Mouse (Mus musculus) MEL (cell line): ENCODE data around the gene Col23a1.

ENCODE experiments used
- GATA1 ChIP-seq: IDR thresholded peaks from 2 replicates; pipeline ENCODE4 v1.6.1; 2011; ENCODE audit warnings: low read depth, low read length, improper control_type of control experiment
- POLR2A ChIP-seq, 2 experiments: IDR thresholded peaks; 2 replicates each; pipeline ENCODE4 v1.6.1; 2011 to 2012; ENCODE audit warnings: low read length in 2 of 2, mild to moderate bottlenecking in 2 of 2, control low read depth in 1 of 2, improper control_type of control experiment in 1 of 2, low read depth in 1 of 2, moderate library complexity in 1 of 2; ENCODE audit not compliant: control insufficient read depth in 1 of 2, insufficient read depth in 1 of 2, poor library complexity in 1 of 2
- USF2 ChIP-seq, 2 experiments: IDR thresholded peaks; 2 replicates each; pipeline ENCODE4 v1.6.1; 2011 to 2012; ENCODE audit warnings: improper control_type of control experiment in 2 of 2, low read length in 2 of 2, borderline replicate concordance in 1 of 2, inconsistent platforms in 1 of 2, low read depth in 1 of 2, mild to moderate bottlenecking in 1 of 2; ENCODE audit not compliant: insufficient read depth in 1 of 2

DNA sequence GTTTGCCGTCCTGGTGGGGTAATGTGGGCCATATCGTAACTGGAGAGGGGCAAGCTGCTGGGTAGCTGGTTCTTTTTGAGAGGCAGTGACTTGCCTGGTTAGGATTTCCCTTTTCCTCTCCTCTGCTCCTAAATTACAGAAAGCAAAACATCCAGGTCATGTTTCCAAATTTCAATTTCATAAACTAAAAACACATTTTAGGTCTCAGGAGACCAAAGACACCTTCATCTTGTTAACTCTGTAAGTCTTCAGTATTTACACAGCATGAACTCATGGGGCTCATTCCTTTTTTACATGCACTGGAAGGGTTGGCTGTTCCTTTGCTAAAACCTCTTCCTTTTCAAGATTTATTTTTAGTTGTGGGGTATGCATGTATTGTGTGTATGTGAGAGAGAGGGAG lies 58.0 kb downstream of the Col23a1 start:
- TF ChIP-seq GATA1 (no peak), POLR2A (IDR thresholded peaks at IDR 0.05; ENCODE audit: control insufficient read depth in 1 of 2, insufficient read depth in 1 of 2, low read depth in 1 of 2, low read length in 2 of 2, poor library complexity in 1 of 2) (no peak), USF2 (IDR thresholded peaks at IDR 0.05; ENCODE audit: borderline replicate concordance in 1 of 2, insufficient read depth in 1 of 2, low read depth in 1 of 2, low read length in 2 of 2) (no peak)
